In the genomic region with DNA sequence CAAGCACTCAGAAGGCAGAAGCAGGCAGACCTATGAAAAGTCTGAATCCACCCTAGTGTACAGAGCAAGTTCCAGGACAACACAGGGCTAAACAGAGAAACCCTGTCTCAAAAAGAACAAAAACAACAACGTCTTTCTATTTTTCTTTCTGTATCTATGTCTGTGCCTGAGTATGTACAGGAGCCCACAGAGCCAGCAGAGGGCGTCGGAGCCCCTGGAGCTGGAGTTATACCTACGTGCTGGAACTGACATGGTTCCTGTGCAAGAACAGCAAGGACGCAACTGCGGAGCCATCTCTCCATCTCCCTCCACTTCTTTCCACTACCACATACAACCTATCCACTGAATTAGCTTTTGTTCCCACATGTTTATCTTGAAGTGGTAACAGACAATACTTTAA, we compare ENCODE assay signal across 20 mouse cellular contexts. TPM values are rescaled to one million over a fixed set of nuclear protein-coding genes. Genes with fewer than 3 reads are reported as not detected.
DNase-seq lines count a peak whose midpoint lies in the region; ATAC-seq and TF ChIP-seq lines count a peak whose summit lies in the region.
"Had no signal": no experiment of that assay in that cellular context is flagged by ENCODE, and none has a peak within 500 bp of the region (broad histone marks: within the 10 kb centered on the region; RNA-seq: fewer than 3 reads in every experiment).

No protein-coding gene starts in this region.

- no peak overlapping the region for H3K4me2 ChIP-seq in forebrain, postnatal 0 days (ENCODE audit: low read depth)
- no peak overlapping the region for H3K4me2 ChIP-seq in forebrain, embryonic 13.5 days
- H3K4me2 ChIP-seq in liver, postnatal 0 days (ENCODE audit: low read depth, low read length): no peak overlapping the region
- H3K4me2 ChIP-seq in midbrain, postnatal 0 days (ENCODE audit: low read depth, low read length, poor library complexity, severe bottlenecking): no peak overlapping the region
- H3K4me2 ChIP-seq: heart, embryonic 15.5 days; kidney, embryonic 15.5 days; midbrain, embryonic 13.5 days had no signal

- TF ChIP-seq CTCF in forebrain, postnatal 0 days (IDR thresholded peaks at IDR 0.05; ENCODE audit: low read depth): 0 out of 2 replicates have a peak, but pooled peaks have one; percentile 5
- TF ChIP-seq CTCF in liver, postnatal 0 days (IDR thresholded peaks at IDR 0.05; ENCODE audit: low read depth): peak; percentile 39
- TF ChIP-seq CTCF in midbrain, postnatal 0 days (IDR thresholded peaks at IDR 0.05): no peak

- H3K9me3 ChIP-seq in forebrain, postnatal 0 days (ENCODE audit: low read length): no peaks in the 10 kb centered on the region
- H3K9me3 ChIP-seq in forebrain, embryonic 13.5 days (replicated peaks): no peaks in the 10 kb centered on the region
- H3K9me3 ChIP-seq in liver, postnatal 0 days (ENCODE audit: low read length): no peaks in the 10 kb centered on the region
- H3K9me3 ChIP-seq in midbrain, postnatal 0 days (ENCODE audit: low read length): no peaks in the 10 kb centered on the region
- H3K9me3 ChIP-seq: heart, embryonic 15.5 days; hindbrain, embryonic 10.5 days; kidney, embryonic 15.5 days; midbrain, embryonic 13.5 days had no signal

- H3K9ac ChIP-seq in forebrain, postnatal 0 days: no peak overlapping the region
- H3K9ac ChIP-seq in forebrain, embryonic 13.5 days: no peak overlapping the region
- H3K9ac ChIP-seq in liver, postnatal 0 days (replicated peaks): no peak overlapping the region
- H3K9ac ChIP-seq in midbrain, postnatal 0 days (replicated peaks; ENCODE audit: low read length, poor library complexity, severe bottlenecking): no peak overlapping the region
- H3K9ac ChIP-seq: heart, embryonic 15.5 days; kidney, embryonic 15.5 days; midbrain, embryonic 13.5 days had no signal

- no peak overlapping the region for H3K4me3 ChIP-seq in forebrain, postnatal 0 days (ENCODE audit: low read depth, low read length)
- no peak overlapping the region for H3K4me3 ChIP-seq in forebrain, embryonic 13.5 days
- H3K4me3 ChIP-seq in liver, postnatal 0 days (ENCODE audit: low read depth, low read length): no peak overlapping the region
- no peak overlapping the region for H3K4me3 ChIP-seq in midbrain, postnatal 0 days (ENCODE audit: low read depth, low read length)
- H3K4me3 ChIP-seq: heart, embryonic 15.5 days; hindbrain, embryonic 10.5 days; kidney, embryonic 15.5 days; midbrain, embryonic 13.5 days; myocyte had no signal

- WGBS in forebrain, postnatal 0 days: 88% methylated on average over 6 of the region's 6 CpGs
- WGBS in forebrain, embryonic 13.5 days: 86% methylated on average over 6 of the region's 6 CpGs
- WGBS in liver, postnatal 0 days (ENCODE audit: insufficient replicate concordance): 84% methylated on average over 6 of the region's 6 CpGs
- 93% methylated on average over 6 of the region's 6 CpGs for WGBS in midbrain, postnatal 0 days

- DNase-seq in forebrain, postnatal 0 days: no peak
- DNase-seq in liver, postnatal 0 days: peak; percentile 23
- DNase-seq in liver: no peak
- peak; percentile 79 for DNase-seq in ES-CJ7 (ENCODE audit: low read depth, low spot score)
- peak; percentile 49 for DNase-seq in thymus, postnatal 14 days
- DNase-seq in midbrain, postnatal 0 days (ENCODE audit: low spot score): no peak
- no peak for DNase-seq in right cerebral cortex, postnatal 4 days
- DNase-seq: adrenal gland, adult 8-10 months; cerebellum, adult 11 months; cerebellum, postnatal 25 days; lung, adult 18-20 months; lung, postnatal 4 days had no signal

- H3K36me3 ChIP-seq in forebrain, postnatal 0 days (ENCODE audit: insufficient read depth): no peaks in the 10 kb centered on the region
- peaks cover 3% of the 10 kb centered on the region; the same call in 1 of the 2 replicates for H3K36me3 ChIP-seq in forebrain, embryonic 13.5 days (ENCODE audit: poor library complexity, severe bottlenecking)
- H3K36me3 ChIP-seq in liver, postnatal 0 days (replicated peaks; ENCODE audit: insufficient read depth, low read length): no peaks in the 10 kb centered on the region
- no peaks in the 10 kb centered on the region for H3K36me3 ChIP-seq in midbrain, postnatal 0 days (ENCODE audit: insufficient read depth, low read length)
- H3K36me3 ChIP-seq: heart, embryonic 15.5 days had no signal

- TF ChIP-seq EP300 in liver, postnatal 0 days (IDR thresholded peaks at IDR 0.05; ENCODE audit: low read depth): no peak

- ATAC-seq in forebrain, postnatal 0 days: no peak
- ATAC-seq in forebrain, embryonic 13.5 days: no peak
- ATAC-seq in liver, postnatal 0 days: no peak
- ATAC-seq in midbrain, postnatal 0 days (ENCODE audit: low FRiP score): no peak
- ATAC-seq: forebrain, embryonic 14.5 days; inflammation-experienced regulatory T-cells, adult 6 months; midbrain, embryonic 13.5 days had no signal

- H3K4me1 ChIP-seq in forebrain, postnatal 0 days (ENCODE audit: insufficient read depth): no peaks in the 10 kb centered on the region
- H3K4me1 ChIP-seq in forebrain, embryonic 13.5 days: no peaks in the 10 kb centered on the region
- H3K4me1 ChIP-seq in liver, postnatal 0 days (ENCODE audit: insufficient read depth): 0 out of 2 replicates have a peak, but pooled peaks cover 4% of the 10 kb centered on the region
- H3K4me1 ChIP-seq in midbrain, postnatal 0 days (ENCODE audit: insufficient read depth, low read length): no peaks in the 10 kb centered on the region
- H3K4me1 ChIP-seq: heart, embryonic 15.5 days; hindbrain, embryonic 10.5 days; kidney, embryonic 15.5 days; midbrain, embryonic 13.5 days had no signal

- no peak overlapping the region for H3K27ac ChIP-seq in forebrain, postnatal 0 days (ENCODE audit: low read depth, low read length)
- H3K27ac ChIP-seq in forebrain, embryonic 13.5 days: no peak overlapping the region
- no peak overlapping the region for H3K27ac ChIP-seq in liver, postnatal 0 days (ENCODE audit: low read depth)
- no peak overlapping the region for H3K27ac ChIP-seq in midbrain, postnatal 0 days (ENCODE audit: low read depth, low read length)
- H3K27ac ChIP-seq: heart, embryonic 15.5 days; hindbrain, embryonic 10.5 days; kidney, embryonic 15.5 days; midbrain, embryonic 13.5 days had no signal

- H3K27me3 ChIP-seq in forebrain, postnatal 0 days (ENCODE audit: insufficient read depth, low read length): no peaks in the 10 kb centered on the region
- no peaks in the 10 kb centered on the region for H3K27me3 ChIP-seq in forebrain, embryonic 13.5 days
- no peaks in the 10 kb centered on the region for H3K27me3 ChIP-seq in liver, postnatal 0 days (ENCODE audit: insufficient read depth, low read length)
- no peaks in the 10 kb centered on the region for H3K27me3 ChIP-seq in midbrain, postnatal 0 days (ENCODE audit: insufficient read depth, low read length)
- H3K27me3 ChIP-seq: heart, embryonic 15.5 days; kidney, embryonic 15.5 days; midbrain, embryonic 13.5 days had no signal

RNA-seq across cellular contexts. Expression of gene Zrsr1, which starts 21.7 kb away (rescaled TPM):
- 14.5 and 17.5 TPM in 2 replicates for total RNA-seq in forebrain, postnatal 0 days (2014; rRNA removed)
- 4.8 and 6.4 TPM in 2 replicates for polyA plus RNA-seq in forebrain, postnatal 0 days (2015; fragmentation: Nextera tagmentation; extraction: Ambion mirVana)
- polyA plus RNA-seq in forebrain, embryonic 13.5 days (2015; fragmentation: Nextera tagmentation; extraction: Ambion mirVana): 5.3 TPM in 2 replicates
- 1.5 and 2.2 TPM in 2 replicates for polyA plus RNA-seq in liver, postnatal 0 days (2015; fragmentation: Nextera tagmentation; extraction: Ambion mirVana)
- 21.2 and 23.6 TPM in 2 replicates for total RNA-seq in midbrain, postnatal 0 days (2014; rRNA removed)
- 7.1 and 8.4 TPM in 2 replicates for polyA plus RNA-seq in midbrain, postnatal 0 days (2015; fragmentation: Nextera tagmentation; extraction: Ambion mirVana)

RNA-seq across cellular contexts. Expression of gene Gm28048, which starts 31.8 kb away (rescaled TPM):
- 0.81 and 2.8 TPM in 2 replicates for total RNA-seq in forebrain, postnatal 0 days (2014; rRNA removed)
- polyA plus RNA-seq in forebrain, postnatal 0 days (2015; fragmentation: Nextera tagmentation; extraction: Ambion mirVana): 1.3 and 4.2 TPM in 2 replicates
- 3.1 and 3.4 TPM in 2 replicates for polyA plus RNA-seq in forebrain, embryonic 13.5 days (2015; fragmentation: Nextera tagmentation; extraction: Ambion mirVana)
- polyA plus RNA-seq in liver, postnatal 0 days (2015; fragmentation: Nextera tagmentation; extraction: Ambion mirVana): 11.7 and 13.0 TPM in 2 replicates
- total RNA-seq in midbrain, postnatal 0 days (2014; rRNA removed): 2.5 TPM in 1 of 2 replicates, not detected in the other
- polyA plus RNA-seq in midbrain, postnatal 0 days (2015; fragmentation: Nextera tagmentation; extraction: Ambion mirVana): 2.7 and 3.3 TPM in 2 replicates

RNA-seq across cellular contexts. Expression of gene Commd1, which starts 32.1 kb away (rescaled TPM):
- total RNA-seq in forebrain, postnatal 0 days (2014; rRNA removed): 44.0 and 64.3 TPM in 2 replicates
- polyA plus RNA-seq in forebrain, postnatal 0 days (2015; fragmentation: Nextera tagmentation; extraction: Ambion mirVana): 207 and 250 TPM in 2 replicates
- polyA plus RNA-seq in forebrain, embryonic 13.5 days (2015; fragmentation: Nextera tagmentation; extraction: Ambion mirVana): 303 and 328 TPM in 2 replicates
- polyA plus RNA-seq in liver, postnatal 0 days (2015; fragmentation: Nextera tagmentation; extraction: Ambion mirVana): 157 and 160 TPM in 2 replicates
- total RNA-seq in midbrain, postnatal 0 days (2014; rRNA removed): 20.3 and 23.5 TPM in 2 replicates
- polyA plus RNA-seq in midbrain, postnatal 0 days (2015; fragmentation: Nextera tagmentation; extraction: Ambion mirVana): 218 and 221 TPM in 2 replicates

RNA-seq across cellular contexts. Expression of gene Cct4, which starts 40.2 kb away (rescaled TPM):
- total RNA-seq in forebrain, postnatal 0 days (2014; rRNA removed): 236 and 265 TPM in 2 replicates
- polyA plus RNA-seq in forebrain, postnatal 0 days (2015; fragmentation: Nextera tagmentation; extraction: Ambion mirVana): 269 and 271 TPM in 2 replicates
- 329 and 340 TPM in 2 replicates for polyA plus RNA-seq in forebrain, embryonic 13.5 days (2015; fragmentation: Nextera tagmentation; extraction: Ambion mirVana)
- polyA plus RNA-seq in liver, postnatal 0 days (2015; fragmentation: Nextera tagmentation; extraction: Ambion mirVana): 84.3 and 86.6 TPM in 2 replicates
- 139 and 213 TPM in 2 replicates for total RNA-seq in midbrain, postnatal 0 days (2014; rRNA removed)
- polyA plus RNA-seq in midbrain, postnatal 0 days (2015; fragmentation: Nextera tagmentation; extraction: Ambion mirVana): 227 and 230 TPM in 2 replicates

RNA-seq across cellular contexts. Expression of gene Fam161a, which starts 57.2 kb away (rescaled TPM):
- total RNA-seq in forebrain, postnatal 0 days (2014; rRNA removed): 7.8 and 9.5 TPM in 2 replicates
- polyA plus RNA-seq in forebrain, postnatal 0 days (2015; fragmentation: Nextera tagmentation; extraction: Ambion mirVana): 3.4 and 6.9 TPM in 2 replicates
- 3.0 and 3.3 TPM in 2 replicates for polyA plus RNA-seq in forebrain, embryonic 13.5 days (2015; fragmentation: Nextera tagmentation; extraction: Ambion mirVana)
- polyA plus RNA-seq in liver, postnatal 0 days (2015; fragmentation: Nextera tagmentation; extraction: Ambion mirVana): 1.5 and 1.6 TPM in 2 replicates
- total RNA-seq in midbrain, postnatal 0 days (2014; rRNA removed): 4.6 and 5.4 TPM in 2 replicates
- polyA plus RNA-seq in midbrain, postnatal 0 days (2015; fragmentation: Nextera tagmentation; extraction: Ambion mirVana): 4.2 and 6.1 TPM in 2 replicates

Comparison
In these comparisons a context has a peak if more than half of its experiments do, and no peak if none do; other contexts are left out.
1. DNase-seq: peak in liver, postnatal 0 days (single experiment), ES-CJ7 (single experiment) and thymus, postnatal 14 days (single experiment); none in forebrain, postnatal 0 days (single experiment), liver (single experiment), midbrain, postnatal 0 days (single experiment) and right cerebral cortex, postnatal 4 days (single experiment).